Mouse (Mus musculus) intestine, postnatal 0 days (tissue): ENCODE measurements around the gene 1700016C15Rik. TPM values are rescaled to one million over a fixed set of nuclear protein-coding genes. Genes with fewer than 3 reads are reported as not detected.
A peak's percentile ranks its signal among the peaks of the same experiment; 100 is the strongest.

Source experiments
- ATAC-seq: fragments of 200-750 bp; cut with Nextera tagmentation; 2 replicates; pipeline ENCODE4 v1.8.0; 2017; ENCODE audit warnings: mild to moderate bottlenecking, moderate TSS enrichment, moderate library complexity
- H3K27ac ChIP-seq: fragments of 300-500 bp; sonication (generic); 2 replicates; pipeline ENCODE4 v1.5.1; 2014; ENCODE audit warnings: mild to moderate bottlenecking, low read depth, low read length, moderate library complexity
- H3K27me3 ChIP-seq: fragments of 300-500 bp; sonication (generic); replicated peaks from 2 replicates; pipeline ENCODE4 v1.6.1; 2014; ENCODE audit warnings: low read length, mixed read lengths; ENCODE audit not compliant: control insufficient read depth, insufficient read depth
- H3K36me3 ChIP-seq: fragments of 300-500 bp; sonication (generic); 2 replicates; pipeline ENCODE4 v1.6.1; 2014; ENCODE audit warnings: mild to moderate bottlenecking, moderate library complexity; ENCODE audit not compliant: control insufficient read depth, insufficient read depth
- H3K4me1 ChIP-seq: fragments of 300-500 bp; sonication (generic); replicated peaks from 2 replicates; pipeline ENCODE4 v1.6.1; 2014; ENCODE audit warnings: antibody characterized with exemption, low read length, mixed read lengths; ENCODE audit not compliant: control insufficient read depth, insufficient read depth
- H3K4me2 ChIP-seq: fragments of 300-500 bp; sonication (generic); replicated peaks from 2 replicates; pipeline ENCODE4 v1.6.1; 2014; ENCODE audit warnings: low read depth, mild to moderate bottlenecking, moderate library complexity
- H3K4me3 ChIP-seq: fragments of 300-500 bp; sonication (generic); 2 replicates; pipeline ENCODE4 v1.5.1; 2014; ENCODE audit warnings: low read depth, low read length
- H3K9ac ChIP-seq: fragments of 300-500 bp; sonication (generic); 2 replicates; pipeline ENCODE4 v1.6.1; 2014; ENCODE audit warnings: mild to moderate bottlenecking, low read depth, low read length
- H3K9me3 ChIP-seq: fragments of 300-500 bp; sonication (generic); 2 replicates; pipeline ENCODE4 v1.6.1; 2016; ENCODE audit warnings: mixed run types; ENCODE audit not compliant: control insufficient read depth
- CTCF ChIP-seq: sonication (generic); IDR thresholded peaks from 2 replicates; pipeline ENCODE4 v1.5.1; 2016; ENCODE audit warnings: low read depth, mild to moderate bottlenecking, control low read depth, antibody characterized with exemption, moderate library complexity
- WGBS: fragments of 180-500 bp; shearing (Covaris S2); extraction: QIAGEN DNeasy Blood & Tissue Kit; methylation state at CpG from one replicate; pipeline ENCODE4 v1.1.7; 2014; 5-methylcytosine and 5-hydroxymethylcytosine counted together
- polyA plus RNA-seq: library from polyadenylated mRNA; unstranded; fragments of >200 nt; fragmentation: Nextera tagmentation; extraction: Ambion mirVana; gene quantifications from 2 replicates; pipeline ENCODE4 v1.2.1, GENCODE M21; 2015

1700016C15Rik gene
- polyA plus RNA-seq, 1 experiment from 2014 or later = 13.6 TPM

GRCm38 (mm10) chr1:177727883-177728525, 1.6 kb upstream of the 1700016C15Rik start:
- peak; percentile 78 for ATAC-seq
- H3K27me3 ChIP-seq = no peaks in the 10 kb centered on the region
- H3K4me1 ChIP-seq = peaks cover 3% of the 10 kb centered on the region; the same call in 1 of the 2 replicates
- peak overlapping the region; percentile 22 for H3K27ac ChIP-seq
- H3K4me2 ChIP-seq = no peak overlapping the region
- no peak overlapping the region for H3K4me3 ChIP-seq
- 75% methylated on average over 3 of the region's 3 CpGs for WGBS
- TF ChIP-seq CTCF = no peak
- H3K9me3 ChIP-seq = no peaks in the 10 kb centered on the region
- no peak overlapping the region for H3K9ac ChIP-seq
- H3K36me3 ChIP-seq = no peaks in the 10 kb centered on the region

GRCm38 (mm10) chr1:177731973-177732372, 2.4 kb downstream of the 1700016C15Rik start:
- no peak for TF ChIP-seq CTCF
- no peak for ATAC-seq
- no peak overlapping the region for H3K4me3 ChIP-seq
- H3K27me3 ChIP-seq = no peaks in the 10 kb centered on the region
- no peak overlapping the region for H3K9ac ChIP-seq
- H3K4me1 ChIP-seq = peaks cover 3% of the 10 kb centered on the region; the same call in 1 of the 2 replicates
- 95% methylated on average over 3 of the region's 3 CpGs for WGBS
- H3K36me3 ChIP-seq = no peaks in the 10 kb centered on the region
- no peaks in the 10 kb centered on the region for H3K9me3 ChIP-seq
- no peak overlapping the region for H3K27ac ChIP-seq
- no peak overlapping the region for H3K4me2 ChIP-seq

GRCm38 (mm10) chr1:177737505-177738105, 8.0 kb downstream of the 1700016C15Rik start:
- H3K36me3 ChIP-seq = no peaks in the 10 kb centered on the region
- no peaks in the 10 kb centered on the region for H3K4me1 ChIP-seq
- no peak for ATAC-seq
- no peak for TF ChIP-seq CTCF
- H3K9ac ChIP-seq = no peak overlapping the region
- no peak overlapping the region for H3K4me2 ChIP-seq
- no peaks in the 10 kb centered on the region for H3K9me3 ChIP-seq
- H3K27me3 ChIP-seq = no peaks in the 10 kb centered on the region
- WGBS = 48% methylated on average over 6 of the region's 6 CpGs
- H3K4me3 ChIP-seq = no peak overlapping the region
- H3K27ac ChIP-seq = no peak overlapping the region

- peak; percentile 56 for ATAC-seq
- Histone ChIP-seq H3K4me1 (no peaks in the 10 kb centered on the region), H3K4me3 (no peak overlapping the region), H3K36me3 (no peaks in the 10 kb centered on the region), H3K27me3 (no peaks in the 10 kb centered on the region), H3K9me3 (no peaks in the 10 kb centered on the region), H3K27ac (peak overlapping the region; percentile 60), H3K4me2 (no peak overlapping the region), H3K9ac (no peak overlapping the region)
- no peak for TF ChIP-seq CTCF
- 33% methylated on average over 1 of the region's 1 CpGs for WGBS
Measured at GRCm38 (mm10) chr1:177740707-177741106, 11.1 kb downstream of the 1700016C15Rik start.

- Histone ChIP-seq H3K9me3 (no peaks in the 10 kb centered on the region), H3K4me3 (no peak overlapping the region), H3K27me3 (no peaks in the 10 kb centered on the region), H3K36me3 (no peaks in the 10 kb centered on the region), H3K4me1 (no peaks in the 10 kb centered on the region), H3K9ac (no peak overlapping the region), H3K4me2 (no peak overlapping the region), H3K27ac (no peak overlapping the region)
- no peak for TF ChIP-seq CTCF
- ATAC-seq = peak; percentile 72
- 85% methylated on average over 1 of the region's 1 CpGs for WGBS
Measured at GRCm38 (mm10) chr1:177742119-177742518, 12.5 kb downstream of the 1700016C15Rik start.

GRCm38 (mm10) chr1:177744521-177745325, 15.1 kb downstream of the 1700016C15Rik start:
- 61% methylated on average over 7 of the region's 7 CpGs for WGBS
- Histone ChIP-seq H3K4me3 (no peak overlapping the region), H3K4me1 (no peaks in the 10 kb centered on the region), H3K36me3 (no peaks in the 10 kb centered on the region), H3K4me2 (no peak overlapping the region), H3K27me3 (no peaks in the 10 kb centered on the region), H3K9ac (no peak overlapping the region), H3K9me3 (peaks cover 8% of the 10 kb centered on the region; the same call in 1 of the 2 replicates), H3K27ac (peak overlapping the region; percentile 64)
- ATAC-seq = peak; percentile 56
- TF ChIP-seq CTCF = no peak
